Mouse (Mus musculus): ENCODE measurements around the gene Cntn5.

Gene Cntn5

GRCm38 (mm10) chr9:9944872-9945271 lies 959.7 kb downstream of the Cntn5 start:
- no peak for DNase-seq (ENCODE audit: low read depth in 1 of 2, low spot score in 2 of 2)

- no peak for DNase-seq (ENCODE audit: low read depth in 1 of 2, low spot score in 2 of 2)
Observed at GRCm38 (mm10) chr9:9937444-9938436, 966.8 kb downstream of the Cntn5 start.

GRCm38 (mm10) chr9:9920580-9920979 lies 984.0 kb downstream of the Cntn5 start:
- DNase-seq (ENCODE audit: low read depth in 1 of 2, low spot score in 2 of 2), result no peak

- no peak for DNase-seq (ENCODE audit: low read depth in 1 of 2, low spot score in 2 of 2)
Observed at GRCm38 (mm10) chr9:9899070-9899469, 1005.5 kb downstream of the Cntn5 start.

- DNase-seq (ENCODE audit: low read depth in 1 of 2, low spot score in 2 of 2), result no peak
Observed at GRCm38 (mm10) chr9:9886210-9886609, 1018.4 kb downstream of the Cntn5 start.

- no peak for DNase-seq (ENCODE audit: low read depth in 1 of 2, low spot score in 2 of 2)
Observed at GRCm38 (mm10) chr9:9882779-9883383, 1021.7 kb downstream of the Cntn5 start.

- no peak for DNase-seq (ENCODE audit: low read depth in 1 of 2, low spot score in 2 of 2)
Observed at GRCm38 (mm10) chr9:9872112-9873035, 1032.2 kb downstream of the Cntn5 start.

GRCm38 (mm10) chr9:9860631-9861030 lies 1043.9 kb downstream of the Cntn5 start:
- no peak for DNase-seq (ENCODE audit: low read depth in 1 of 2, low spot score in 2 of 2)

GRCm38 (mm10) chr9:9859323-9859722 lies 1045.3 kb downstream of the Cntn5 start:
- no peak for DNase-seq (ENCODE audit: low read depth in 1 of 2, low spot score in 2 of 2)

GRCm38 (mm10) chr9:9854791-9855190 lies 1049.8 kb downstream of the Cntn5 start:
- no peak for DNase-seq (ENCODE audit: low read depth in 1 of 2, low spot score in 2 of 2)

- no peak for DNase-seq (ENCODE audit: low read depth in 1 of 2, low spot score in 2 of 2)
Observed at GRCm38 (mm10) chr9:9830231-9830630, 1074.3 kb downstream of the Cntn5 start.

- no peak for DNase-seq (ENCODE audit: low read depth in 1 of 2, low spot score in 2 of 2)
Observed at GRCm38 (mm10) chr9:9819963-9820362, 1084.6 kb downstream of the Cntn5 start.

GRCm38 (mm10) chr9:9817477-9817876 lies 1087.1 kb downstream of the Cntn5 start:
- no peak for DNase-seq (ENCODE audit: low read depth in 1 of 2, low spot score in 2 of 2)

GRCm38 (mm10) chr9:9799546-9799945 lies 1105.0 kb downstream of the Cntn5 start:
- no peak for DNase-seq (ENCODE audit: low read depth in 1 of 2, low spot score in 2 of 2)

GRCm38 (mm10) chr9:9783680-9784079 lies 1120.9 kb downstream of the Cntn5 start:
- DNase-seq (ENCODE audit: low read depth in 1 of 2, low spot score in 2 of 2), result no peak

GRCm38 (mm10) chr9:9781157-9781884 lies 1123.3 kb downstream of the Cntn5 start:
- no peak for DNase-seq (ENCODE audit: low read depth in 1 of 2, low spot score in 2 of 2)

- DNase-seq (ENCODE audit: low read depth in 1 of 2, low spot score in 2 of 2), result no peak
Observed at GRCm38 (mm10) chr9:9779646-9780045, 1124.9 kb downstream of the Cntn5 start.

GRCm38 (mm10) chr9:9770777-9771176 lies 1133.8 kb downstream of the Cntn5 start:
- no peak for DNase-seq (ENCODE audit: low read depth in 1 of 2, low spot score in 2 of 2)

GRCm38 (mm10) chr9:9769659-9770058 lies 1134.9 kb downstream of the Cntn5 start:
- no peak for DNase-seq (ENCODE audit: low read depth in 1 of 2, low spot score in 2 of 2)

GRCm38 (mm10) chr9:9718145-9718544 lies 1186.4 kb downstream of the Cntn5 start:
- no peak for DNase-seq (ENCODE audit: low read depth in 1 of 2, low spot score in 2 of 2)

- DNase-seq (ENCODE audit: low read depth in 1 of 2, low spot score in 2 of 2), result no peak
Observed at GRCm38 (mm10) chr9:9708671-9709070, 1195.9 kb downstream of the Cntn5 start.

All from monocyte, adult 2 months (primary cell).